ENCODE assay signal across 1 mouse cellular context in the genomic region with DNA sequence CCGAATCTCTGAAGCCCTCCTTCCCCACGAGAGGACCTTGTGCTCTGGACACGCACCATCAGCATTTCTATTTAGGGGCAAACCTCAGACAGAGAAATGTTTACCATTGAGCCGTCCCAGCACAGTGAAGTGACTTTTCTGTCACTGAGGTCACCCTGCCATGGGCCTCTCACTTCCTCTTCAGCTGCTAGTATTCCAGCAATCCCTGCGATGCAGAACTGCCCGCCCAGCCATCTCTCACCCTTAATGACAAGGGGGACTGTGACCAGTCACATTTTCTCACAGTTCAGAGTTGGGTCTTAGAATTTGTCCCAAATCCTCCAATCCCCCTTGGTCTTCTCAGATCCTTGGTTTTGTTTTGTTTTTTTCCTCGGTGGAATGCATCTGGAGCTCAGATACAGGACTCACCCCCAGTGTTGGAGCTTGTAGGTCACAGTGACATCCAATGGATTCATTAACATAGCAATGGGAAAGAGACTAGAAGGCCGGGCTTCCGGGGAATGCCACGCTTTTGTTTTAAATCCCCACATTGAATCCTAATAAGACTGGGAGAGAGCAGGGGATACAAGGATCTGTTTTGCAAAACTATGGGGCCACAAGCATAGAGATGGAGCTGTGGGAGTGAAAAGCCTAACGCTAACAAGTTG.
TF ChIP-seq lines count a peak whose summit lies in the region.

No protein-coding gene starts in this region.

TF ChIP-seq in CH12.LX, 34 proteins besides CTCF, POLR2A, EP300 and RAD21 (continued from another document):
- TF ChIP-seq POLR2AphosphoS2 (IDR thresholded peaks at IDR 0.05; ENCODE audit: low read depth, low read length) = no peak
- no peak for TF ChIP-seq CHD2 (IDR thresholded peaks at IDR 0.05; ENCODE audit: low read length)
- no peak for TF ChIP-seq MAZ (IDR thresholded peaks at IDR 0.05; ENCODE audit: low read depth, low read length)
- TF ChIP-seq JUN (IDR thresholded peaks at IDR 0.05; ENCODE audit: insufficient read depth, low read depth, low read length) = peak; percentile 34; the same call in 1 of the 2 replicates
- TF ChIP-seq MYC (IDR thresholded peaks at IDR 0.05; ENCODE audit: low read depth, low read length) = no peak
- TF ChIP-seq SIN3A (IDR thresholded peaks at IDR 0.05; ENCODE audit: low read length) = no peak
- no peak for TF ChIP-seq CHD1 (IDR thresholded peaks at IDR 0.05; ENCODE audit: low read depth, low read length)
- TF ChIP-seq ZMIZ1 (IDR thresholded peaks at IDR 0.05; ENCODE audit: low read depth, low read length) = no peak
- TF ChIP-seq MEF2A (IDR thresholded peaks at IDR 0.05; ENCODE audit: borderline replicate concordance, low read depth, low read length) = peak; percentile 88
- TF ChIP-seq MXI1 (IDR thresholded peaks at IDR 0.05; ENCODE audit: low read depth, low read length) = no peak
- TF ChIP-seq NELFE (IDR thresholded peaks at IDR 0.05; ENCODE audit: low read depth, low read length) = no peak
- TF ChIP-seq ETS1 (conservative IDR thresholded peaks at IDR 0.05; ENCODE audit: low read depth, low read length) = peak; percentile 79
- no peak for TF ChIP-seq USF2 (conservative IDR thresholded peaks at IDR 0.05; ENCODE audit: low read depth, low read length)
- no peak for TF ChIP-seq UBTF (IDR thresholded peaks at IDR 0.05; ENCODE audit: low read depth, low read length)
- TF ChIP-seq IRF4 (IDR thresholded peaks at IDR 0.05; ENCODE audit: low read depth, low read length) = peak; percentile 79
- TF ChIP-seq GABPA (IDR thresholded peaks at IDR 0.05; ENCODE audit: insufficient replicate concordance, low read depth, low read length) = no peak
- TF ChIP-seq NRF1 (IDR thresholded peaks at IDR 0.05; ENCODE audit: low read depth, low read length) = no peak
- no peak for TF ChIP-seq PAX5 (IDR thresholded peaks at IDR 0.05; ENCODE audit: low read length)
- TF ChIP-seq KAT2A (IDR thresholded peaks at IDR 0.05; ENCODE audit: insufficient replicate concordance, low read length) = no peak
- 0 out of 2 replicates have a peak, but pooled peaks have one; percentile 30 for TF ChIP-seq ELF1 (IDR thresholded peaks at IDR 0.05; ENCODE audit: low read depth, low read length)
- TF ChIP-seq JUND (conservative IDR thresholded peaks at IDR 0.05; ENCODE audit: low read depth, low read length) = no peak
- TF ChIP-seq HCFC1 (IDR thresholded peaks at IDR 0.05; ENCODE audit: low read depth, low read length) = no peak
- peak; percentile 51; the same call in 1 of the 2 replicates for TF ChIP-seq MAFK (IDR thresholded peaks at IDR 0.05; ENCODE audit: insufficient replicate concordance, low read length)
- TF ChIP-seq ZNF384 (IDR thresholded peaks at IDR 0.05; ENCODE audit: low read depth, low read length) = no peak
- TF ChIP-seq USF1 (IDR thresholded peaks at IDR 0.05; ENCODE audit: low read depth, low read length) = no peak
- 0 out of 2 replicates have a peak, but pooled peaks have one; percentile 52 for TF ChIP-seq RCOR1 (conservative IDR thresholded peaks at IDR 0.05; ENCODE audit: low read depth, low read length)
TF ChIP-seq in CH12.LX: peak in this region for 10.
